15 mouse cellular contexts compared by ENCODE assay signal in the genomic region with DNA sequence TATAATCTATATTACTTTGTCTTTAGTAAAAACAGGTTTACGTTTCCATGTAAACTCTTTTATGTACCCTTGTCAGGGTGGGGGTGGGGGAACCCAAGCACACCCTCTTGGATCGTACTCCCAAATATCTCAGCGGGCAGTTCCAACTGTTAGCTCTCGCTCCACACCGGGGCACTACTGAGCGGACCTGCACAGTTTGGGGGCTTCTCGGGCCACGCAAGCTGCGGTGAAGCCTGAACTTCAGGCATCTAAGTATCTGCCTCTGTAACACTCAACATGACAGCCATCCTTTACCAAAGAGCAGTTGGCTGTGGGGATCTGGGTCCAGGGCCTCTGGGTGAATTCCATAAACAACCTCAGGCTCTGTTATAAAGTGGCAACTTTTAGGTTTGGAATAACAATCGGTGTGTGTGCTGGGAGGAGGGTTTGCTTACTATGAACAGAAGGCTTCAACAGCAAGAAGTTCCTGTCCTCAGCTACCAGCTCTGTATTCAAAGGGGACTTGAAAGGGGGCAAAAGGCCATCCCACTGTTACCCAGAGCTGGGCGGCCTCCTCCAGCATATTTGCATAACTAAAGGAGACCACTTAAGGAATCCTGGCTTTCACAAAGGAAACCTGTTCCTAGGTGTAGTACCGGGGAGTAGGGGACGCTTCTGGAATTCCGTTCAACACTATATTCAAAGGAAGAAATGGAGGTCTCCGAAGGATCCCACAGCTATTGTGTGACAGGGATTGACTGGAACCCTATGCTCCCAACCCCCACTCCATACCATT. TPM values are rescaled to one million over a fixed set of nuclear protein-coding genes. Genes with fewer than 3 reads are reported as not detected.
DNase-seq lines count a peak whose midpoint lies in the region; ATAC-seq and TF ChIP-seq lines count a peak whose summit lies in the region.
"Had no signal": no experiment of that assay in that cellular context is flagged by ENCODE, and none has a peak within 500 bp of the region (broad histone marks: within the 10 kb centered on the region; RNA-seq: fewer than 3 reads in every experiment).

No protein-coding gene starts in this region.

- no peak overlapping the region for H3K4me3 ChIP-seq in hindbrain, embryonic 11.5 days (ENCODE audit: low read depth, low read length)
- no peak overlapping the region for H3K4me3 ChIP-seq in hindbrain, embryonic 12.5 days
- peak overlapping the region; percentile 31 for H3K4me3 ChIP-seq in midbrain, embryonic 10.5 days
- H3K4me3 ChIP-seq in midbrain, postnatal 0 days (ENCODE audit: low read depth, low read length): no peak overlapping the region
- H3K4me3 ChIP-seq in hindbrain, embryonic 13.5 days: no peak overlapping the region
- H3K4me3 ChIP-seq: embryonic facial prominence, embryonic 12.5 days; gastrocnemius, adult 2 months had no signal

- peaks cover 6% of the 10 kb centered on the region for H3K4me1 ChIP-seq in hindbrain, embryonic 11.5 days (replicated peaks; ENCODE audit: control insufficient read depth, insufficient read depth, low read length)
- peaks cover 17% of the 10 kb centered on the region for H3K4me1 ChIP-seq in hindbrain, embryonic 12.5 days
- H3K4me1 ChIP-seq in midbrain, embryonic 10.5 days: peaks cover 44% of the 10 kb centered on the region
- no peaks in the 10 kb centered on the region for H3K4me1 ChIP-seq in midbrain, postnatal 0 days (ENCODE audit: insufficient read depth, low read length)
- peaks cover 14% of the 10 kb centered on the region for H3K4me1 ChIP-seq in hindbrain, embryonic 13.5 days (replicated peaks)

- no peak overlapping the region for H3K27ac ChIP-seq in hindbrain, embryonic 11.5 days (ENCODE audit: low read depth, low read length)
- H3K27ac ChIP-seq in hindbrain, embryonic 12.5 days: no peak overlapping the region
- H3K27ac ChIP-seq in midbrain, embryonic 10.5 days (replicated peaks): peak overlapping the region; percentile 76
- H3K27ac ChIP-seq in midbrain, postnatal 0 days (ENCODE audit: low read depth, low read length): no peak overlapping the region
- H3K27ac ChIP-seq in hindbrain, embryonic 13.5 days: no peak overlapping the region
- H3K27ac ChIP-seq: embryonic facial prominence, embryonic 12.5 days; gastrocnemius, adult 2 months had no signal

- no peak overlapping the region for H3K9ac ChIP-seq in hindbrain, embryonic 11.5 days (ENCODE audit: low read depth, low read length)
- no peak overlapping the region for H3K9ac ChIP-seq in hindbrain, embryonic 12.5 days
- no peak overlapping the region for H3K9ac ChIP-seq in midbrain, postnatal 0 days (replicated peaks; ENCODE audit: low read length, poor library complexity, severe bottlenecking)
- no peak overlapping the region for H3K9ac ChIP-seq in hindbrain, embryonic 13.5 days
- H3K9ac ChIP-seq: embryonic facial prominence, embryonic 12.5 days had no signal

- no peak; the same call in 1 of the 2 replicates for TF ChIP-seq CTCF in midbrain, postnatal 0 days (IDR thresholded peaks at IDR 0.05)

- H3K36me3 ChIP-seq in hindbrain, embryonic 11.5 days (ENCODE audit: control insufficient read depth, insufficient read depth, low read length): no peaks in the 10 kb centered on the region
- no peaks in the 10 kb centered on the region for H3K36me3 ChIP-seq in hindbrain, embryonic 12.5 days
- H3K36me3 ChIP-seq in midbrain, embryonic 10.5 days: no peaks in the 10 kb centered on the region; the same call in 1 of the 2 replicates
- H3K36me3 ChIP-seq in midbrain, postnatal 0 days (ENCODE audit: insufficient read depth, low read length): peaks cover 10% of the 10 kb centered on the region
- no peaks in the 10 kb centered on the region for H3K36me3 ChIP-seq in hindbrain, embryonic 13.5 days
- H3K36me3 ChIP-seq: embryonic facial prominence, embryonic 12.5 days had no signal

- WGBS in hindbrain, embryonic 11.5 days: 13% methylated on average over 15 of the region's 15 CpGs
- WGBS in hindbrain, embryonic 12.5 days: 14% methylated on average over 15 of the region's 15 CpGs
- WGBS in midbrain, embryonic 10.5 days: 14% methylated on average over 15 of the region's 15 CpGs
- WGBS in midbrain, postnatal 0 days: 27% methylated on average over 15 of the region's 15 CpGs
- WGBS in hindbrain, embryonic 13.5 days: 9% methylated on average over 15 of the region's 15 CpGs

- peaks cover 2% of the 10 kb centered on the region for H3K27me3 ChIP-seq in hindbrain, embryonic 11.5 days (ENCODE audit: control insufficient read depth, insufficient read depth, low read length)
- peaks cover 25% of the 10 kb centered on the region for H3K27me3 ChIP-seq in hindbrain, embryonic 12.5 days
- H3K27me3 ChIP-seq in midbrain, embryonic 10.5 days (ENCODE audit: low read depth, poor library complexity, severe bottlenecking): peaks cover 25% of the 10 kb centered on the region
- 0 out of 2 replicates have a peak, but pooled peaks cover 3% of the 10 kb centered on the region for H3K27me3 ChIP-seq in midbrain, postnatal 0 days (ENCODE audit: insufficient read depth, low read length)
- H3K27me3 ChIP-seq in hindbrain, embryonic 13.5 days: peaks cover 31% of the 10 kb centered on the region; the same call in 1 of the 2 replicates
- H3K27me3 ChIP-seq: embryonic facial prominence, embryonic 12.5 days had no signal

- 0 out of 2 replicates have a peak, but pooled peaks have one; percentile 35 for ATAC-seq in hindbrain, embryonic 11.5 days (ENCODE audit: low FRiP score)
- no peak for ATAC-seq in hindbrain, embryonic 12.5 days (ENCODE audit: low FRiP score)
- no peak for ATAC-seq in midbrain, postnatal 0 days (ENCODE audit: low FRiP score)
- no peak for ATAC-seq in hindbrain, embryonic 13.5 days (ENCODE audit: low FRiP score)
- ATAC-seq: inflammation-experienced regulatory T-cells, adult 6 months; midbrain, embryonic 16.5 days had no signal

- H3K4me2 ChIP-seq in hindbrain, embryonic 11.5 days (replicated peaks; ENCODE audit: low read depth, low read length): no peak overlapping the region
- H3K4me2 ChIP-seq in hindbrain, embryonic 12.5 days (replicated peaks): no peak overlapping the region
- H3K4me2 ChIP-seq in midbrain, postnatal 0 days (ENCODE audit: low read depth, low read length, poor library complexity, severe bottlenecking): no peak overlapping the region
- H3K4me2 ChIP-seq in hindbrain, embryonic 13.5 days: 0 out of 2 replicates have a peak overlapping the region, but pooled peaks have one; percentile 4
- H3K4me2 ChIP-seq: embryonic facial prominence, embryonic 12.5 days had no signal

- no peaks in the 10 kb centered on the region for H3K9me3 ChIP-seq in hindbrain, embryonic 11.5 days (ENCODE audit: control insufficient read depth, low read length)
- H3K9me3 ChIP-seq in hindbrain, embryonic 12.5 days (replicated peaks): no peaks in the 10 kb centered on the region
- no peaks in the 10 kb centered on the region for H3K9me3 ChIP-seq in midbrain, embryonic 10.5 days (replicated peaks)
- H3K9me3 ChIP-seq in midbrain, postnatal 0 days (ENCODE audit: low read length): no peaks in the 10 kb centered on the region
- H3K9me3 ChIP-seq in hindbrain, embryonic 13.5 days: no peaks in the 10 kb centered on the region
- H3K9me3 ChIP-seq: embryonic facial prominence, embryonic 12.5 days had no signal

- peak; percentile 39 for DNase-seq in hindbrain, embryonic 11.5 days (ENCODE audit: low spot score)
- peak; percentile 53 for DNase-seq in midbrain, embryonic 10.5 days (ENCODE audit: low spot score)
- no peak for DNase-seq in midbrain, postnatal 0 days (ENCODE audit: low spot score)
- peak; percentile 100 for DNase-seq in R1 (ENCODE audit: low read depth, low spot score)
- no peak for DNase-seq in right cerebral cortex, adult 18-20 months
- DNase-seq: cerebellum, adult 9-11 months; gastrocnemius, adult 2 months; lung, postnatal 10 days; thymus, adult 18-20 months had no signal

RNA-seq across cellular contexts. Expression of a gene that starts 8.1 kb away (rescaled TPM):
- 2.8 and 2.9 TPM in 2 replicates for polyA plus RNA-seq in hindbrain, embryonic 11.5 days (2014; fragmentation: Nextera tagmentation; extraction: Ambion mirVana)
- polyA plus RNA-seq in hindbrain, embryonic 12.5 days (2016; fragmentation: Nextera tagmentation; extraction: Ambion mirVana): 4.0 and 4.5 TPM in 2 replicates
- polyA plus RNA-seq in midbrain, embryonic 10.5 days (2016; fragmentation: Nextera tagmentation; extraction: Ambion mirVana): 3.7 and 4.2 TPM in 2 replicates
- 14.5 and 14.9 TPM in 2 replicates for total RNA-seq in midbrain, postnatal 0 days (2014; rRNA removed)
- 15.0 and 15.7 TPM in 2 replicates for polyA plus RNA-seq in midbrain, postnatal 0 days (2015; fragmentation: Nextera tagmentation; extraction: Ambion mirVana)
- 3.7 and 5.0 TPM in 2 replicates for polyA plus RNA-seq in hindbrain, embryonic 13.5 days (2015; fragmentation: Nextera tagmentation; extraction: Ambion mirVana)
- total RNA-seq: gastrocnemius, adult 2 months; liver, adult 2 months had no signal
- polyA plus RNA-seq: inflammation-experienced regulatory T-cells, adult 6 months had no signal

RNA-seq across cellular contexts. Expression of a gene that starts 48.5 kb away (rescaled TPM):
- 342 and 368 TPM in 2 replicates for polyA plus RNA-seq in hindbrain, embryonic 11.5 days (2014; fragmentation: Nextera tagmentation; extraction: Ambion mirVana)
- 345 and 366 TPM in 2 replicates for polyA plus RNA-seq in hindbrain, embryonic 12.5 days (2016; fragmentation: Nextera tagmentation; extraction: Ambion mirVana)
- 447 and 502 TPM in 2 replicates for polyA plus RNA-seq in midbrain, embryonic 10.5 days (2016; fragmentation: Nextera tagmentation; extraction: Ambion mirVana)
- 29.8 and 40.7 TPM in 2 replicates for total RNA-seq in midbrain, postnatal 0 days (2014; rRNA removed)
- 185 and 209 TPM in 2 replicates for polyA plus RNA-seq in midbrain, postnatal 0 days (2015; fragmentation: Nextera tagmentation; extraction: Ambion mirVana)
- 219 and 230 TPM in 2 replicates for polyA plus RNA-seq in hindbrain, embryonic 13.5 days (2015; fragmentation: Nextera tagmentation; extraction: Ambion mirVana)

Comparison
In these comparisons a context has a peak if more than half of its experiments do, and no peak if none do; other contexts are left out.
1. DNase-seq: peak in hindbrain, embryonic 11.5 days (single experiment), midbrain, embryonic 10.5 days (single experiment) and R1 (single experiment); none in midbrain, postnatal 0 days (single experiment) and right cerebral cortex, adult 18-20 months (single experiment).